Mouse (Mus musculus) lung, postnatal 0 days (tissue): ENCODE measurements around the gene Ltc4s. TPM values are rescaled to one million over a fixed set of nuclear protein-coding genes. Genes with fewer than 3 reads are reported as not detected.
A peak's percentile ranks its signal among the peaks of the same experiment; 100 is the strongest.

ENCODE experiments used
- ATAC-seq: fragments of 200-750 bp; cut with Nextera tagmentation; 2 replicates; pipeline ENCODE4 v1.8.0; 2017; ENCODE audit warnings: moderate library complexity
- DNase-seq: peaks from one replicate; pipeline ENCODE4 v3.0.0-alpha.2; 2016; ENCODE audit warnings: low spot score
- H3K27ac ChIP-seq: fragments of 300-500 bp; sonication (generic); 2 replicates; pipeline ENCODE4 v1.5.1; 2014; ENCODE audit warnings: antibody characterized with exemption, mild to moderate bottlenecking, low read length, mixed read lengths
- H3K27me3 ChIP-seq: fragments of 300-500 bp; sonication (generic); replicated peaks from 2 replicates; pipeline ENCODE4 v1.6.1; 2014; ENCODE audit warnings: low read length, mixed read lengths; ENCODE audit not compliant: insufficient read depth
- H3K36me3 ChIP-seq: fragments of 300-500 bp; sonication (generic); 2 replicates; pipeline ENCODE4 v1.6.1; 2014; ENCODE audit warnings: low read length, mixed read lengths; ENCODE audit not compliant: insufficient read depth
- H3K4me1 ChIP-seq: fragments of 300-500 bp; sonication (generic); 2 replicates; pipeline ENCODE4 v1.6.1; 2014; ENCODE audit warnings: antibody characterized with exemption, low read depth, low read length, mixed read lengths; ENCODE audit not compliant: insufficient read depth
- H3K4me2 ChIP-seq: fragments of 300-500 bp; sonication (generic); replicated peaks from 2 replicates; pipeline ENCODE4 v1.6.1; 2014; ENCODE audit warnings: low read depth, mild to moderate bottlenecking, low read length, moderate library complexity, mixed read lengths
- H3K4me3 ChIP-seq: fragments of 300-500 bp; sonication (generic); 2 replicates; pipeline ENCODE4 v1.5.1; 2014; ENCODE audit warnings: low read depth, low read length
- H3K9ac ChIP-seq: fragments of 300-500 bp; sonication (generic); replicated peaks from 2 replicates; pipeline ENCODE4 v1.6.1; 2014; ENCODE audit warnings: low read depth, mild to moderate bottlenecking
- H3K9me3 ChIP-seq: fragments of 300-500 bp; sonication (generic); 2 replicates; pipeline ENCODE4 v1.6.1; 2016; ENCODE audit warnings: low read length, mixed read lengths
- CTCF ChIP-seq: IDR thresholded peaks from 2 replicates; pipeline ENCODE4 v1.5.1; 2016; ENCODE audit warnings: antibody characterized with exemption, mild to moderate bottlenecking
- EP300 ChIP-seq: IDR thresholded peaks from 2 replicates; pipeline ENCODE4 v1.6.1; 2016; ENCODE audit warnings: antibody characterized with exemption, mild to moderate bottlenecking, control low read depth
- whole genome bisulfite sequencing: fragments of 180-500 bp; shearing (Covaris S2); extraction: QIAGEN DNeasy Blood & Tissue Kit; methylation state at CpG from one replicate; pipeline ENCODE4 v1.1.7; 2014; 5-methylcytosine and 5-hydroxymethylcytosine counted together
- polyA plus RNA-seq: library from polyadenylated mRNA; unstranded; fragments of >200 nt; fragmentation: Nextera tagmentation; extraction: Ambion mirVana; gene quantifications from 2 replicates; pipeline ENCODE4 v1.2.1, GENCODE M21; 2015

Ltc4s gene
- polyA plus RNA-seq: 21.8 and 21.9 TPM in 2 replicates

- H3K27me3 ChIP-seq: no peaks in the 10 kb centered on the region
- H3K4me3 ChIP-seq: peak within 1 kb of the TSS; percentile 47; the same call in 1 of the 2 replicates
- H3K27ac ChIP-seq: no peak within 1 kb of the TSS
- DNase-seq (peak; percentile 63), ATAC-seq (no peak)
- H3K4me2 ChIP-seq: peak within 1 kb of the TSS; percentile 69
- WGBS: 37% methylated on average over 10 of the region's 10 CpGs
- H3K9ac ChIP-seq: no peak within 1 kb of the TSS
- TF ChIP-seq EP300: no peak
- no peak for TF ChIP-seq CTCF
- peaks cover 14% of the 10 kb centered on the region; the same call in 1 of the 2 replicates for H3K36me3 ChIP-seq
- H3K4me1 ChIP-seq: no peaks in the 10 kb centered on the region
- no peaks in the 10 kb centered on the region for H3K9me3 ChIP-seq
Measured at GRCm38 (mm10) chr11:50238324-50238723, at the start of gene Ltc4s. Gene Ltc4s, minus strand, starts transcription at chr11:50238616.

GRCm38 (mm10) chr11:50286428-50286827, 48.0 kb upstream of the Ltc4s start:
- peak; percentile 33; the same call in 1 of the 2 replicates for ATAC-seq
- Histone ChIP-seq H3K4me3 (no peak overlapping the region), H3K4me1 (no peaks in the 10 kb centered on the region), H3K4me2 (no peak overlapping the region), H3K36me3 (no peaks in the 10 kb centered on the region), H3K9me3 (no peaks in the 10 kb centered on the region), H3K27me3 (no peaks in the 10 kb centered on the region), H3K27ac (no peak overlapping the region), H3K9ac (no peak overlapping the region)
- no peak for TF ChIP-seq CTCF
- peak; percentile 40 for TF ChIP-seq EP300
- WGBS: 42% methylated on average over 1 of the region's 1 CpGs
- peak; percentile 66 for DNase-seq

- no peak overlapping the region for H3K9ac ChIP-seq
- ATAC-seq (no peak), DNase-seq (no peak)
- no peak overlapping the region for H3K4me3 ChIP-seq
- no peaks in the 10 kb centered on the region for H3K36me3 ChIP-seq
- no peak for TF ChIP-seq CTCF
- no peak for TF ChIP-seq EP300
- 84% methylated on average over 7 of the region's 7 CpGs for WGBS
- H3K4me1 ChIP-seq: no peaks in the 10 kb centered on the region
- H3K27me3 ChIP-seq: no peaks in the 10 kb centered on the region
- no peak overlapping the region for H3K4me2 ChIP-seq
- no peaks in the 10 kb centered on the region for H3K9me3 ChIP-seq
- no peak overlapping the region for H3K27ac ChIP-seq
Measured at GRCm38 (mm10) chr11:50285696-50286095, 47.3 kb upstream of the Ltc4s start.

GRCm38 (mm10) chr11:50285263-50285662, 46.8 kb upstream of the Ltc4s start:
- DNase-seq: no peak
- no peaks in the 10 kb centered on the region for H3K9me3 ChIP-seq
- H3K27me3 ChIP-seq: no peaks in the 10 kb centered on the region
- H3K36me3 ChIP-seq: no peaks in the 10 kb centered on the region
- TF ChIP-seq CTCF (no peak), EP300 (no peak)
- no peak overlapping the region for H3K4me3 ChIP-seq
- ATAC-seq: no peak
- H3K4me2 ChIP-seq: no peak overlapping the region
- H3K27ac ChIP-seq: no peak overlapping the region
- H3K4me1 ChIP-seq: no peaks in the 10 kb centered on the region
- WGBS: 95% methylated on average over 5 of the region's 5 CpGs
- no peak overlapping the region for H3K9ac ChIP-seq

- TF ChIP-seq EP300 (no peak), CTCF (no peak)
- Histone ChIP-seq H3K9me3 (no peaks in the 10 kb centered on the region), H3K9ac (no peak overlapping the region), H3K27ac (no peak overlapping the region), H3K4me1 (peaks cover 4% of the 10 kb centered on the region; the same call in 1 of the 2 replicates), H3K4me2 (no peak overlapping the region), H3K27me3 (no peaks in the 10 kb centered on the region), H3K4me3 (no peak overlapping the region), H3K36me3 (no peaks in the 10 kb centered on the region)
- ATAC-seq: no peak
- WGBS: 58% methylated on average over 1 of the region's 1 CpGs
- no peak for DNase-seq
Measured at GRCm38 (mm10) chr11:50280053-50280452, 41.6 kb upstream of the Ltc4s start.

- peak; percentile 46 for DNase-seq
- 49% methylated on average over 4 of the region's 4 CpGs for WGBS
- no peak overlapping the region for H3K9ac ChIP-seq
- no peaks in the 10 kb centered on the region for H3K27me3 ChIP-seq
- H3K4me2 ChIP-seq: no peak overlapping the region
- no peak overlapping the region for H3K4me3 ChIP-seq
- no peaks in the 10 kb centered on the region for H3K9me3 ChIP-seq
- ATAC-seq: peak; percentile 25; the same call in 1 of the 2 replicates
- TF ChIP-seq EP300 (no peak), CTCF (no peak)
- no peak overlapping the region; the same call in 1 of the 2 replicates for H3K27ac ChIP-seq
- H3K4me1 ChIP-seq: peaks cover 4% of the 10 kb centered on the region; the same call in 1 of the 2 replicates
- H3K36me3 ChIP-seq: no peaks in the 10 kb centered on the region
Measured at GRCm38 (mm10) chr11:50279005-50279404, 40.6 kb upstream of the Ltc4s start.

GRCm38 (mm10) chr11:50277706-50278105, 39.3 kb upstream of the Ltc4s start:
- 91% methylated on average over 6 of the region's 6 CpGs for WGBS
- no peaks in the 10 kb centered on the region for H3K36me3 ChIP-seq
- H3K27me3 ChIP-seq: no peaks in the 10 kb centered on the region
- DNase-seq: no peak
- peaks cover 4% of the 10 kb centered on the region; the same call in 1 of the 2 replicates for H3K4me1 ChIP-seq
- no peaks in the 10 kb centered on the region for H3K9me3 ChIP-seq
- no peak overlapping the region for H3K4me3 ChIP-seq
- TF ChIP-seq EP300 (no peak), CTCF (no peak)
- ATAC-seq: no peak
- no peak overlapping the region for H3K4me2 ChIP-seq
- no peak overlapping the region for H3K27ac ChIP-seq
- no peak overlapping the region for H3K9ac ChIP-seq
